Mouse (Mus musculus): ENCODE data around the gene Heyl. TPM values are rescaled to one million over a fixed set of nuclear protein-coding genes. Genes with fewer than 3 reads are reported as not detected.
"Not testable (repeated sequence)": the region's sequence is repeated elsewhere in the genome, so short reads cannot be mapped to it uniquely, and the experiment has no call there.

Gene Heyl
- polyA plus RNA-seq, 1 experiment from 2014 or later, result not detected

- CTCF ChIA-PET, result no interaction called here
- no peak for TF ChIP-seq CTCF (IDR thresholded peaks at IDR 0.05)
Measured at GRCm38 (mm10) chr4:123252214-123252613, 18.9 kb downstream of the Heyl start.

GRCm38 (mm10) chr4:123254617-123255016, 21.3 kb downstream of the Heyl start:
- ATAC-seq, result no peak
- in situ Hi-C loops (cut with MboI; ENCODE audit: low pct_unique_long_range_greater_than_20kb), result loop anchor here (5.0 kb wide), 2 partner anchors 32 to 97 kb away; no protein-coding TSS in a partner anchor
- peaks cover 13% of the 10 kb centered on the region for H3K27me3 ChIP-seq
- no peak for TF ChIP-seq CTCF (IDR thresholded peaks at IDR 0.05)
- ChIA-PET POLR2A (no interaction called here), CTCF (interaction anchor here (0.7 to 1.6 kb wide), 7 partner anchors 13 to 40 kb away, joined by 3 to 10 read pairs (median 4); no protein-coding TSS in a partner anchor)
- no peak for DNase-seq (ENCODE audit: low read depth, low spot score)

More at GRCm38 (mm10) chr4:123252214-123252613, 18.9 kb downstream of the Heyl start:
- ATAC-seq, result no peak
- DNase-seq (ENCODE audit: low read depth, low spot score), result no peak
- peaks cover 9% of the 10 kb centered on the region for H3K27me3 ChIP-seq
- POLR2A ChIA-PET, result no interaction called here
- in situ Hi-C loops (cut with MboI; ENCODE audit: low pct_unique_long_range_greater_than_20kb), result no loop called here

GRCm38 (mm10) chr4:123260071-123260746, 26.9 kb downstream of the Heyl start:
- no peak for ATAC-seq
- ChIA-PET POLR2A (no interaction called here), CTCF (no interaction called here)
- in situ Hi-C loops (cut with MboI; ENCODE audit: low pct_unique_long_range_greater_than_20kb), result no loop called here
- H3K27me3 ChIP-seq, result peaks cover 8% of the 10 kb centered on the region
- TF ChIP-seq CTCF (IDR thresholded peaks at IDR 0.05), result no peak
- DNase-seq (ENCODE audit: low read depth, low spot score), result no peak

GRCm38 (mm10) chr4:123261721-123262401, 28.5 kb downstream of the Heyl start, which contains the start of gene Pabpc4:
Gene Pabpc4, plus strand, starts transcription at chr4:123262351.
- no peak for ATAC-seq
- TF ChIP-seq CTCF (IDR thresholded peaks at IDR 0.05), result no peak
- in situ Hi-C loops (cut with MboI; ENCODE audit: low pct_unique_long_range_greater_than_20kb), result no loop called here
- no peak for DNase-seq (ENCODE audit: low read depth, low spot score)
- CTCF ChIA-PET, result interaction anchor here (1.1 kb wide), 1 partner anchor 12 kb away, joined by 3 read pairs; no protein-coding TSS in a partner anchor
- H3K27me3 ChIP-seq, result peaks cover 8% of the 10 kb centered on the region
- POLR2A ChIA-PET, result no interaction called here

GRCm38 (mm10) chr4:123271063-123271462, 37.7 kb downstream of the Heyl start:
- ChIA-PET CTCF (no interaction called here), POLR2A (no interaction called here)
- ATAC-seq (no peak), DNase-seq (ENCODE audit: low read depth, low spot score) (no peak)
- peak; percentile 38 for TF ChIP-seq CTCF (IDR thresholded peaks at IDR 0.05)
- in situ Hi-C loops (cut with MboI; ENCODE audit: low pct_unique_long_range_greater_than_20kb), result no loop called here
- H3K27me3 ChIP-seq, result peaks cover 3% of the 10 kb centered on the region

- no peak for DNase-seq (ENCODE audit: low read depth, low spot score)
- ChIA-PET POLR2A (no interaction called here), CTCF (interaction anchor here (1.4 kb wide), 1 partner anchor 25 kb away, joined by 4 read pairs; no protein-coding TSS in a partner anchor)
- H3K27me3 ChIP-seq, result no peaks in the 10 kb centered on the region
- in situ Hi-C loops (cut with MboI; ENCODE audit: low pct_unique_long_range_greater_than_20kb), result no loop called here
- no peak for ATAC-seq
- TF ChIP-seq CTCF (IDR thresholded peaks at IDR 0.05), result no peak
Measured at GRCm38 (mm10) chr4:123280117-123280516, 46.8 kb downstream of the Heyl start.

- in situ Hi-C loops (cut with MboI; ENCODE audit: low pct_unique_long_range_greater_than_20kb), result no loop called here
- POLR2A ChIA-PET, result no interaction called here
- CTCF ChIA-PET, result no interaction called here
- DNase-seq (ENCODE audit: low read depth, low spot score) (no peak), ATAC-seq (peak; percentile 80)
- H3K27me3 ChIP-seq, result no peaks in the 10 kb centered on the region
- TF ChIP-seq CTCF (IDR thresholded peaks at IDR 0.05), result peak; percentile 78
Measured at GRCm38 (mm10) chr4:123282500-123282899, 49.1 kb downstream of the Heyl start.

GRCm38 (mm10) chr4:123282915-123283674, 49.7 kb downstream of the Heyl start:
- CTCF ChIA-PET; DNase-seq (ENCODE audit: low read depth, low spot score); in situ Hi-C loops (cut with MboI; ENCODE audit: low pct_unique_long_range_greater_than_20kb); H3K27me3 ChIP-seq; POLR2A ChIA-PET: not testable (repeated sequence)
- ATAC-seq, result peak; percentile 23

GRCm38 (mm10) chr4:123283675-123284064, 50.3 kb downstream of the Heyl start:
- H3K27me3 ChIP-seq; CTCF ChIA-PET; in situ Hi-C loops (cut with MboI; ENCODE audit: low pct_unique_long_range_greater_than_20kb); POLR2A ChIA-PET; DNase-seq (ENCODE audit: low read depth, low spot score): not testable (repeated sequence)
- ATAC-seq, result peak; percentile 24

GRCm38 (mm10) chr4:123284731-123285624, 51.6 kb downstream of the Heyl start:
- ATAC-seq, result no peak
- no peak for DNase-seq (ENCODE audit: low read depth, low spot score)
- in situ Hi-C loops (cut with MboI; ENCODE audit: low pct_unique_long_range_greater_than_20kb), result no loop called here
- ChIA-PET CTCF (interaction anchor here (1.0 kb wide), 2 partner anchors 9 to 21 kb away, joined by 3 to 4 read pairs; no protein-coding TSS in a partner anchor), POLR2A (interaction anchor here (0.6 kb wide), 1 partner anchor 462 kb away, joined by 3 read pairs; no protein-coding TSS in a partner anchor)
- no peak for TF ChIP-seq CTCF (IDR thresholded peaks at IDR 0.05)
- no peaks in the 10 kb centered on the region for H3K27me3 ChIP-seq

All from Patski (cell line).